Mouse (Mus musculus): Measurements from ENCODE around the gene Kifc3.

GRCm38 (mm10) chr8:95142075-95142831 is 60.4 kb downstream of the Kifc3 start:
- TF ChIP-seq POLR2A (IDR thresholded peaks at IDR 0.05; ENCODE audit: borderline replicate concordance, control insufficient read depth, low read depth, low read length) (no peak), CTCF (IDR thresholded peaks at IDR 0.05; ENCODE audit: control insufficient read depth, insufficient read depth, low read length) (no peak)
